Mouse (Mus musculus) E14TG2a.4 (cell line): ENCODE measurements around the gene Ms4a8a.

Experiments used
- CTCF ChIP-seq: conservative IDR thresholded peaks from 2 replicates; pipeline ENCODE4 v1.5.1; 2014; ENCODE audit warnings: low read length
- NANOG ChIP-seq: IDR thresholded peaks from 2 replicates; pipeline ENCODE4 v1.6.1; 2014; ENCODE audit warnings: borderline replicate concordance, low read length, mixed read lengths
- POU5F1 ChIP-seq: IDR thresholded peaks from 2 replicates; pipeline ENCODE4 v1.6.1; 2014; ENCODE audit warnings: low read length, borderline replicate concordance

DNA sequence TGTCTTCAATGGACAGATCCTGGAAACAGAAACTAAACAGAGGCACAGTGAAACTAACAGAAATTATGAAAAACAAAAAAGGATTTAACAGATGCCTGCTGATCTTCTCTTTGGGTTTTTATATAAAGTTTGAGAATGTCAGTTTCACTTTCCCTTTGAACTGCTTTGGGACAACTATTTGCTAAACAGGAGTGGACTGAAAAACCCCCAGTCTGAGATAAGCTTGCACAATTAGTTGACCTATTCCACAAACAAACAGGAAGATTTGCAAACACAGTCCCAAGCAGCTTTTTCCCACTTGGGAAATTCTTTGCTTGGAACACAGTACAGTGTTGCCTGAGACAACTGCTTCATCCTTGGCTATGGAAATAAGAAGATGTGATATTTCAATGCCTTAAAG lies 43.3 kb downstream of the Ms4a8a start:
- TF ChIP-seq CTCF (no peak), NANOG (no peak), POU5F1 (no peak)
